Mouse (Mus musculus) forebrain, embryonic 13.5 days (tissue): ENCODE measurements around the gene Ap2a2. TPM values are rescaled to one million over a fixed set of nuclear protein-coding genes. Genes with fewer than 3 reads are reported as not detected.
"Not testable (repeated sequence)": the region's sequence is repeated elsewhere in the genome, so short reads cannot be mapped to it uniquely, and the experiment has no call there.

ENCODE experiments used
- ATAC-seq: fragments of 200-750 bp; cut with Nextera tagmentation; 2 replicates; pipeline ENCODE4 v1.8.0; 2017
- H3K27ac ChIP-seq: fragments of 300-500 bp; sonication (generic); 2 replicates; pipeline ENCODE4 v1.5.1; 2015; ENCODE audit warnings: inconsistent platforms, mild to moderate bottlenecking, moderate library complexity
- H3K27me3 ChIP-seq: fragments of 300-500 bp; sonication (generic); 2 replicates; pipeline ENCODE4 v1.6.1; 2015; ENCODE audit warnings: mild to moderate bottlenecking, inconsistent platforms
- H3K36me3 ChIP-seq: fragments of 300-500 bp; sonication (generic); 2 replicates; pipeline ENCODE4 v1.6.1; 2015; ENCODE audit warnings: mild to moderate bottlenecking, inconsistent platforms; ENCODE audit not compliant: poor library complexity, severe bottlenecking
- H3K4me1 ChIP-seq: fragments of 300-500 bp; sonication (generic); 2 replicates; pipeline ENCODE4 v1.6.1; 2015; ENCODE audit warnings: inconsistent platforms
- H3K4me2 ChIP-seq: fragments of 300-500 bp; sonication (generic); 2 replicates; pipeline ENCODE4 v1.6.1; 2015; ENCODE audit warnings: inconsistent platforms, mild to moderate bottlenecking, moderate library complexity
- H3K4me3 ChIP-seq: fragments of 300-500 bp; sonication (generic); 2 replicates; pipeline ENCODE4 v1.5.1; 2015; ENCODE audit warnings: mild to moderate bottlenecking, inconsistent platforms
- H3K9ac ChIP-seq: fragments of 300-500 bp; sonication (generic); 2 replicates; pipeline ENCODE4 v1.6.1; 2015; ENCODE audit warnings: mild to moderate bottlenecking, inconsistent platforms
- H3K9me3 ChIP-seq: fragments of 300-500 bp; sonication (generic); replicated peaks from 2 replicates; pipeline ENCODE4 v1.6.1; 2016; ENCODE audit warnings: inconsistent platforms
- WGBS: fragments of 180-500 bp; shearing (Covaris S2); methylation state at CpG from one replicate; pipeline ENCODE4 v1.1.7; 2015; 5-methylcytosine and 5-hydroxymethylcytosine counted together
- polyA plus RNA-seq: library from polyadenylated mRNA; unstranded; fragments of >200 nt; fragmentation: Nextera tagmentation; extraction: Ambion mirVana; gene quantifications from 2 replicates; pipeline ENCODE4 v1.2.1, GENCODE M21; 2015

The Ap2a2 gene
- polyA plus RNA-seq, 1 experiment from 2014 or later = 83.2 TPM

- H3K4me3 ChIP-seq = no peak overlapping the region
- WGBS = 87% methylated on average over 7 of the region's 7 CpGs
Measured at GRCm38 (mm10) chr7:141581323-141581722, 19.4 kb downstream of the Ap2a2 start.

GRCm38 (mm10) chr7:141584048-141584841, 22.3 kb downstream of the Ap2a2 start:
- H3K9me3 ChIP-seq = no peaks in the 10 kb centered on the region
- H3K4me3 ChIP-seq = no peak overlapping the region
- H3K36me3 ChIP-seq = peaks cover 10% of the 10 kb centered on the region
- no peaks in the 10 kb centered on the region for H3K4me1 ChIP-seq
- no peak for ATAC-seq
- no peak overlapping the region for H3K27ac ChIP-seq
- 93% methylated on average over 4 of the region's 5 CpGs for WGBS
- no peak overlapping the region for H3K9ac ChIP-seq
- H3K4me2 ChIP-seq = no peak overlapping the region
- no peaks in the 10 kb centered on the region for H3K27me3 ChIP-seq

More at GRCm38 (mm10) chr7:141581323-141581722, 19.4 kb downstream of the Ap2a2 start:
- no peak overlapping the region for H3K9ac ChIP-seq
- H3K27me3 ChIP-seq = no peaks in the 10 kb centered on the region
- H3K9me3 ChIP-seq = no peaks in the 10 kb centered on the region
- no peaks in the 10 kb centered on the region for H3K36me3 ChIP-seq
- H3K27ac ChIP-seq = no peak overlapping the region
- no peak overlapping the region for H3K4me2 ChIP-seq
- no peak for ATAC-seq
- no peaks in the 10 kb centered on the region for H3K4me1 ChIP-seq

GRCm38 (mm10) chr7:141585288-141585687, 23.3 kb downstream of the Ap2a2 start:
- no peak overlapping the region for H3K9ac ChIP-seq
- 85% methylated on average over 4 of the region's 4 CpGs for WGBS
- H3K36me3 ChIP-seq = peaks cover 18% of the 10 kb centered on the region
- H3K27ac ChIP-seq = no peak overlapping the region
- no peak for ATAC-seq
- no peaks in the 10 kb centered on the region for H3K27me3 ChIP-seq
- no peaks in the 10 kb centered on the region for H3K9me3 ChIP-seq
- H3K4me1 ChIP-seq = no peaks in the 10 kb centered on the region
- no peak overlapping the region for H3K4me3 ChIP-seq
- no peak overlapping the region for H3K4me2 ChIP-seq

- Histone ChIP-seq H3K9me3 (no peaks in the 10 kb centered on the region), H3K27me3 (no peaks in the 10 kb centered on the region), H3K9ac (no peak overlapping the region), H3K4me3 (no peak overlapping the region), H3K36me3 (peaks cover 24% of the 10 kb centered on the region), H3K27ac (no peak overlapping the region), H3K4me1 (no peaks in the 10 kb centered on the region), H3K4me2 (no peak overlapping the region)
- ATAC-seq = no peak
- 75% methylated on average over 1 of the region's 1 CpGs for WGBS
Measured at GRCm38 (mm10) chr7:141585881-141586280, 23.9 kb downstream of the Ap2a2 start.

GRCm38 (mm10) chr7:141588890-141589289, 26.9 kb downstream of the Ap2a2 start:
- ATAC-seq = no peak
- Histone ChIP-seq H3K27me3 (no peaks in the 10 kb centered on the region), H3K36me3 (peaks cover 31% of the 10 kb centered on the region), H3K9ac (no peak overlapping the region), H3K4me3 (no peak overlapping the region), H3K4me1 (no peaks in the 10 kb centered on the region), H3K9me3 (no peaks in the 10 kb centered on the region), H3K27ac (no peak overlapping the region), H3K4me2 (no peak overlapping the region)
- 94% methylated on average over 6 of the region's 6 CpGs for WGBS

- not testable (repeated sequence) for H3K9me3 ChIP-seq, H3K4me2 ChIP-seq, H3K9ac ChIP-seq, ATAC-seq, H3K4me3 ChIP-seq, H3K27me3 ChIP-seq, H3K27ac ChIP-seq, H3K4me1 ChIP-seq
- WGBS = 93% methylated on average over 6 of the region's 7 CpGs
- peaks cover 33% of the 10 kb centered on the region for H3K36me3 ChIP-seq
Measured at GRCm38 (mm10) chr7:141590249-141590648, 28.3 kb downstream of the Ap2a2 start.

GRCm38 (mm10) chr7:141590959-141591358, 29.0 kb downstream of the Ap2a2 start:
- no peaks in the 10 kb centered on the region for H3K9me3 ChIP-seq
- H3K4me3 ChIP-seq = no peak overlapping the region
- no peak for ATAC-seq
- WGBS = 93% methylated on average over 8 of the region's 8 CpGs
- H3K9ac ChIP-seq = no peak overlapping the region
- peaks cover 35% of the 10 kb centered on the region for H3K36me3 ChIP-seq
- H3K4me1 ChIP-seq = no peaks in the 10 kb centered on the region
- no peak overlapping the region for H3K27ac ChIP-seq
- no peak overlapping the region for H3K4me2 ChIP-seq
- H3K27me3 ChIP-seq = no peaks in the 10 kb centered on the region

GRCm38 (mm10) chr7:141592096-141592495, 30.1 kb downstream of the Ap2a2 start:
- no peak for ATAC-seq
- Histone ChIP-seq H3K4me2 (no peak overlapping the region), H3K9me3 (no peaks in the 10 kb centered on the region), H3K4me3 (no peak overlapping the region), H3K27me3 (no peaks in the 10 kb centered on the region), H3K27ac (no peak overlapping the region), H3K9ac (no peak overlapping the region), H3K36me3 (peaks cover 40% of the 10 kb centered on the region), H3K4me1 (no peaks in the 10 kb centered on the region)
- WGBS = 94% methylated on average over 1 of the region's 1 CpGs

- peaks cover 46% of the 10 kb centered on the region for H3K36me3 ChIP-seq
- H3K27me3 ChIP-seq = no peaks in the 10 kb centered on the region
- H3K9ac ChIP-seq = no peak overlapping the region
- H3K9me3 ChIP-seq = no peaks in the 10 kb centered on the region
- no peak overlapping the region for H3K27ac ChIP-seq
- no peak overlapping the region for H3K4me3 ChIP-seq
- 95% methylated on average over 6 of the region's 6 CpGs for WGBS
- no peak for ATAC-seq
- H3K4me2 ChIP-seq = no peak overlapping the region
- no peaks in the 10 kb centered on the region for H3K4me1 ChIP-seq
Measured at GRCm38 (mm10) chr7:141593056-141593455, 31.1 kb downstream of the Ap2a2 start.

- no peak overlapping the region for H3K27ac ChIP-seq
- no peaks in the 10 kb centered on the region for H3K27me3 ChIP-seq
- WGBS = 85% methylated on average over 1 of the region's 1 CpGs
- no peaks in the 10 kb centered on the region for H3K4me1 ChIP-seq
- no peak overlapping the region for H3K9ac ChIP-seq
- H3K36me3 ChIP-seq = peaks cover 53% of the 10 kb centered on the region
- H3K4me2 ChIP-seq = no peak overlapping the region
- H3K9me3 ChIP-seq = no peaks in the 10 kb centered on the region
- ATAC-seq = no peak
- H3K4me3 ChIP-seq = no peak overlapping the region
Measured at GRCm38 (mm10) chr7:141596971-141597370, 35.0 kb downstream of the Ap2a2 start.

- Histone ChIP-seq H3K9ac (no peak overlapping the region), H3K27me3 (no peaks in the 10 kb centered on the region), H3K36me3 (peaks cover 59% of the 10 kb centered on the region), H3K4me2 (no peak overlapping the region), H3K9me3 (no peaks in the 10 kb centered on the region), H3K27ac (no peak overlapping the region), H3K4me1 (no peaks in the 10 kb centered on the region), H3K4me3 (no peak overlapping the region)
- 93% methylated on average over 6 of the region's 6 CpGs for WGBS
- ATAC-seq = no peak
Measured at GRCm38 (mm10) chr7:141597563-141597962, 35.6 kb downstream of the Ap2a2 start.

- 84% methylated on average over 4 of the region's 4 CpGs for WGBS
- H3K27ac ChIP-seq = no peak overlapping the region
- no peaks in the 10 kb centered on the region for H3K4me1 ChIP-seq
- H3K27me3 ChIP-seq = no peaks in the 10 kb centered on the region
- no peak for ATAC-seq
- H3K9me3 ChIP-seq = no peaks in the 10 kb centered on the region
- no peak overlapping the region for H3K9ac ChIP-seq
- peaks cover 92% of the 10 kb centered on the region for H3K36me3 ChIP-seq
- H3K4me3 ChIP-seq = no peak overlapping the region
- H3K4me2 ChIP-seq = no peak overlapping the region
Measured at GRCm38 (mm10) chr7:141607717-141608116, 45.7 kb downstream of the Ap2a2 start.
